Mouse (Mus musculus) lung, adult 2 months (tissue): ENCODE results near the gene Tbcc. TPM values are rescaled to one million over a fixed set of nuclear protein-coding genes. Genes with fewer than 3 reads are reported as not detected.

Experiments used
- DNase-seq: peaks from one replicate; pipeline ENCODE4 v3.0.0; 2022
- H3K4me1 ChIP-seq: fragments of 200-500 bp; 2 replicates; pipeline ENCODE4 v1.6.1; 2011; ENCODE audit warnings: low read length; ENCODE audit not compliant: control insufficient read depth, insufficient read depth
- H3K4me3 ChIP-seq: fragments of 200-500 bp; replicated peaks from 2 replicates; pipeline ENCODE3; 2011; ENCODE audit warnings: low read depth, mild to moderate bottlenecking, control low read depth, low read length; ENCODE audit errors: extremely low read depth
- CTCF ChIP-seq: fragments of 200-500 bp; IDR thresholded peaks from 2 replicates; pipeline ENCODE4 v1.5.1; 2011; ENCODE audit warnings: mild to moderate bottlenecking, low read length, control low read depth; ENCODE audit not compliant: insufficient read depth
- POLR2A ChIP-seq: fragments of 200-500 bp; IDR thresholded peaks from 2 replicates; pipeline ENCODE4 v1.6.1; 2011; ENCODE audit warnings: low read depth, mild to moderate bottlenecking, control low read depth, low read length, borderline replicate concordance; ENCODE audit errors: extremely low read depth
- WGBS: fragments of 180-500 bp; shearing (Covaris S2); methylation state at CpG from one replicate; pipeline ENCODE4 v1.1.7; 2018; 5-methylcytosine and 5-hydroxymethylcytosine counted together
- polyA plus RNA-seq: library from polyadenylated mRNA; depleted of rRNA; stranded (reverse); fragments of >200 nt; gene quantifications from 2 replicates; pipeline ENCODE4 v1.2.3, GENCODE M21; 2012

Gene Tbcc
- polyA plus RNA-seq, 1 experiment = 17.9 TPM

DNA sequence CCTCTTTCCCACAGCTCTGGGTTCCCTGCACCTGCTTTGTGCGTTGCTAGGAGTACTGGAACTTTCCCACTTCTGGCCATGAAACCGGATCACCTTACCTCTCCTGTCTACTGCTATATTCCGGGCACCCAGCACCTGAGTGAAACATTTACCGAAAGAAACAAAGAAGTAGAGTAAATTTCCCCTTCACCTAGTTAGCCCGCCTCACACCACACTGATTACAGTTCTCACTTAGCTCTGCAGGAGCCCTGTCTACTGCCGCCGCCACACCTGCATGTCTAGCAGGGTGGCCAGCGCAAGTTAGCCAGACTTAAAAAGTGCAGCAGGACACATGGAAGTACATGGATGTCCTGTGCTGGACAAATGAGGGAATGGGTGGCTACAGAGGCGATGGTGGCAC is 7.4 kb upstream of the Tbcc start:
- TF ChIP-seq CTCF = no peak
- TF ChIP-seq POLR2A = no peak
- 82% methylated on average over 9 of the region's 9 CpGs for WGBS
- DNase-seq = no peak
- peaks cover 9% of the 10 kb centered on the region for H3K4me1 ChIP-seq
- H3K4me3 ChIP-seq = no peak overlapping the region

DNA sequence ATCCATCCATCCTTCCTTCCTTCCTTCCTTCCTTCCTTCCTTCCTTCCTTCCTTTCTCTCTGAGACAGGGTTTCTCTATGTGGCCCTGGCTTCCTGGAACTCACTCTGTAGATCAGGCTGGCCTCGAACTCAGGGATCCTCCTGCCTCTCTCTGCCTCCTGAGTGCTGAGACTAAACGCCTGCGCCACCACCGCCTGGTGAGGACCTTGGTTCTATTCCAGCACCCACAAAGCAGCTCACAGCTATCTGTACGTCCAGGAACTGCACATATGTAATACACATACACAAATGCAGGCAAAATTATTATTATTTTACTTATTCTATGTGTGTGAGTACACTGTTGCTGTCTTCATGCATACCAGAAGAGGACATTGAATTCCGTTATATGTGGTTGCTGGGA is 5.7 kb upstream of the Tbcc start:
- H3K4me1 ChIP-seq = peaks cover 4% of the 10 kb centered on the region; the same call in 1 of the 2 replicates
- no peak overlapping the region for H3K4me3 ChIP-seq
- WGBS = 96% methylated on average over 6 of the region's 6 CpGs
- TF ChIP-seq CTCF (no peak), POLR2A (no peak)
- DNase-seq = no peak

DNA sequence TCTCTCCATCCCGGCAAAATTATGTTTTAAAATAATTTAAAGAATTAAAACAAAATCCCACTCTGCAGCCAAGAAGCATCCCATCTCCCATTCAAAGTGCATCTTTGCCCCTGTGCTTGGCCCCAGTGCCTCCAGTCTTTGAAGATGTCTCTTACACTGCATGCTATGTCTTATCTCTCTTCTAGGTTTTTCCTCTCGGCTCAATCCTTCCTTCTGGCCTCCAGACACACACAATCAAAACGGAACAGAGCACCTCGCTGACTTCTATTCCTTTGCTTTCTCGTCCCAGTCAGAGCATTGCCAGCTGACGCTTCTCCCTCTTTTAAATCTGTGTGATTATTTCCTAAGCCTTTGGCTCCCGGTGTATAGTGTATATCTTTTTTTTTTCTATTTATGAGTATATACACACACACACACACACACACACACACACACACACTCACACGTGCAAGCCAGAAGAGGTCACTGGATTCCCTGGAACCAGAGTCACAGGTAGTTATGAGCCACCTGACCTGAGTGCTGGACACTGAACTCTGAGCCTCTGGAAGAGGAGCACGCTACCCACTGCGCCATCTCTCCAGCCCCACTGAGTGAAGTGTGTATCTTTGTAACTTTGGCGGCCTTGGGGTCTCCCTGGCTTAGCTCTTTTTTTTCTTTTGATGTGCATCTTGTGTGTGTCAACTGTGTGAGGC is 5.1 kb upstream of the Tbcc start:
- no peak for DNase-seq
- 75% methylated on average over 11 of the region's 11 CpGs for WGBS
- no peak for TF ChIP-seq CTCF
- no peak for TF ChIP-seq POLR2A
- Histone ChIP-seq H3K4me1 (no peaks in the 10 kb centered on the region; the same call in 1 of the 2 replicates), H3K4me3 (no peak overlapping the region)

DNA sequence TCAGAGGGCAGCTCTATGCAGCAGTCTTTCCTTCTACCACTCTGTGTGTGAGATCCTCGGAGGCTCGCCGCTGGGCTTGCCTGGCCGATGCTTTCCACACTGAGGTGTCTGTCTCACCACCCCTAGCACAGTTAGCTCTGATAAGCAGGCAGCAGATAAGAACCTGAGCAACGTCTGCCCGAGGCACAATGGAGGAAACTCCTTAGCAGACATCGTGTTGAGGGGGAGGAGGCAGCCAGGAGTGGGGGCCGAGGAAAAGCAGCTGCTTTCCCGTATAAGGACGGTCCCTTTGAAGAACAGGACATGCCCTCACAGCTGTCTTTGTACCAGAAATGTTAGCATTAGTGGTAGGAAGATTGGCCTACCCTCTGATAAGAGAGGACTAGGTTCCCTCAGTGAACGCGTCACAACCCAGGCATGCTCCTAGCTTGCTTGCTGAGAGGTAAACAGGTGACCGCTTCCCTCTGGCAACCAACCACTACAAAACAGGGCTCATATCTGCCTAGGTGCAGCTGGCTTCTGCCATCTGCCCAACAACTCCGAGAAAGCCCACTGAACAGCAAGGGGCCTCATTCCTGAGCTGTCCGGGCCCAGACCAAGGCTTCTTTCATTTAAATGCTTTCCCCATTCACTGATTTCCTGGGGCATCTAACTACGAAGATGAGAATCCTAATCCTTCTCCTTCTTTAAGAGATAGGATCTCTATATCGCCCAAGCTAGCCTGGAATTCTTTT is 4.4 kb upstream of the Tbcc start:
- TF ChIP-seq POLR2A (0 out of 2 replicates have a peak, but pooled peaks have one; percentile 7), CTCF (no peak)
- Histone ChIP-seq H3K4me3 (no peak overlapping the region), H3K4me1 (no peaks in the 10 kb centered on the region; the same call in 1 of the 2 replicates)
- WGBS = 58% methylated on average over 17 of the region's 17 CpGs
- DNase-seq = no peak

DNA sequence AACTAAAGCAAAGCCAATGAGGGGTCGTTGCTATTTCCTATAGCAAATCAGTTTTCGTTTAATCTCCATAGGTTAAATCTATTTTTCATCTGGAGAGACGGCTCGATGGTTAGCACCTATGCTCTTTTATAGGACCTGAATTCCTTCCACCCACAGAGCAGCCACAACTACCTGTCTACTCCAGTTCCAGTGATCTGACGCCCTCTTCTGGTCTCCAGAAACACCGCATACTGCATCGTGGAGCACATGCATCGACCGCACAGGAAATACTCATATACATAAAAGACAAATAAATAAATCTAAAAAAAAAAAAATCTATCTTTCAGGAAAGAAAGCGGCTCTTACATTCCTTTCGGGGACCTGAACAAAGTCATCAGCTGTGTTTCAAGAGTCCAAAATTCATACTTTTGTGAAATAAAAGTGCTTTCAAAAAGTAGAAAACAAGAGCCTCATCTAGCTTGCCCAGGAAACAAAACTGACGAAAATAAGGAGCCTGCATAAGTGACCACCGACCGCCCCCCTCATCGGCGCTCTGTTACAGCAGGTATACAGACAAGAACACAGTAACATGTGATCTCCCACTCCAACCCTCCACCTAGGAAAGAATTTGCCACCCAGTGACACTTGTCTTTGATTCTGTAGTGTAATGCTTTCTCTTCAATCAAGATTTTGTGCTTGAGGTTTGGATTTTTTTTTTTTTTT is 1.8 kb upstream of the Tbcc start:
- WGBS = 32% methylated on average over 16 of the region's 16 CpGs
- no peak for DNase-seq
- Histone ChIP-seq H3K4me1 (peaks cover 12% of the 10 kb centered on the region), H3K4me3 (peak overlapping the region; percentile 90)
- TF ChIP-seq CTCF (peak; percentile 90), POLR2A (no peak)

DNA sequence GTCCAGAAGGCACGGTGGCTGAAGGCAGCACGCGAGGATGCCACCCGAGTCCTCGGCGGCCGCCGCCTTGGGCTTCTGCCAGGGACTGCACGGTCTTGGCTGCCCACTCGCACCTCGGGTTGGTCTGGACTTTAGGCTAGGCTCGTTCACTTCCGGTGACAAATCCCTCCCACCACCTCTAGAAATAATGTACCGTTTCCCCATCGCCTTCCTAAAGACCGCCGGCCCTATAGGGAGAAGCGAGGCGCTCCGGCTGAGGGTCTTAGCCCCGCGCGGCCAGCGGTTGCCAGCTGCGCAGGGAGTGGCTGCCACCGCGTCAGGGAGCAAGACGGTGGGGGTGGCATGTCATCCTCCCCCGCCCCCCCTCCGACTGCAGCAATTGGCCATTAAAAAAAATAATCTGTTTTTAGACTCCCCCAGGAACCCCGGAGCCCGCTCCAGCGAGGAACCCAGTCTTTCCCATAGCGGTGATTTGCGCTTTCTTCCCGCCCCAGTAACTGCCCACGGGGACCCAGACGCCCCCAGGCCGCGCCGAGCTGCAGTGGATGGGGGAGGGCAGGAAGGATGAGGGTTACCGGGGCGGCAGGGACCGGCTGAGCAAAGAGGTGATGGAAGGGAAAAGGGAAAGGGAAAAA is 917 bp upstream of the Tbcc start:
- peaks cover 12% of the 10 kb centered on the region for H3K4me1 ChIP-seq
- TF ChIP-seq POLR2A (peak; percentile 34; the same call in 1 of the 2 replicates), CTCF (no peak)
- peak; percentile 76 for DNase-seq
- peak overlapping the region; percentile 90 for H3K4me3 ChIP-seq
- under 1% methylated on average over 44 of the region's 44 CpGs for WGBS

DNA sequence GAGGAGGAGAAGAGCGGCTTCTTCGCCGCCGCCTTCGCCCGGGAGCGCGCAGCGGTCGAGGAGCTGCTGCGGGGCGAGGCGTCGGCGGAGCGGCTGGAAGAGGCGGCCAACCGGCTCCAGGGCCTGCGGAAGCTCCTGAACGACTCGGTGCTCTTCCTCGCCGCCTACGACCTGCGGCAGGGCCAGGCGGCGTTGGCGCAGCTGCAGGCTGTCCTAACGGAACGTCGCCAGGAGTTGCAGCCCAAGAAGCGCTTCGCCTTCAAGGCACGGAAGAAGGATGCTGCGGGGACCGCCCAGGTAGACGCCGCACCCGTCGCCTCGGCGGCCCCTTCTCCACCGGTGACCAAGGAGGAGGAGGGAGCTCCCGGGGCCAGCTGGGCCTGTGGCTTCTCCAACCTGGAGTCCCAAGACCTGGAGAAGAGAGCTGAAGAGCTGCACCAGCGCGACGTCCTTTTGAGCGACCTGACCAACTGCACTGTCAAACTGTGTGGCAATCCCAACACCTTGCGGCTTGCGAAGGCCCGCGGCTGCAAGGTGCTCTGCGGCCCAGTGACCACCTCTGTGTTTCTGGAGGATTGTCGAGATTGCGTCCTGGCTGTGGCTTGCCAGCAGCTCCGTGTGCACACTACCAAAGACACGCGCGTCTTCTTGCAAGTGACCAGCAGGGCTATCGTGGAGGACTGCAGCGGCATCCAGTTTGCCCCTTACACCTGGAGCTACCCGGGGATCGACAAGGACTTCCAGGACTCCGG is 535 bp downstream of the Tbcc start:
- WGBS = 1% methylated on average over 64 of the region's 64 CpGs
- Histone ChIP-seq H3K4me1 (peaks cover 12% of the 10 kb centered on the region), H3K4me3 (peak overlapping the region; percentile 90)
- DNase-seq = peak; percentile 68
- TF ChIP-seq POLR2A (peak; percentile 7; the same call in 1 of the 2 replicates), CTCF (no peak)

DNA sequence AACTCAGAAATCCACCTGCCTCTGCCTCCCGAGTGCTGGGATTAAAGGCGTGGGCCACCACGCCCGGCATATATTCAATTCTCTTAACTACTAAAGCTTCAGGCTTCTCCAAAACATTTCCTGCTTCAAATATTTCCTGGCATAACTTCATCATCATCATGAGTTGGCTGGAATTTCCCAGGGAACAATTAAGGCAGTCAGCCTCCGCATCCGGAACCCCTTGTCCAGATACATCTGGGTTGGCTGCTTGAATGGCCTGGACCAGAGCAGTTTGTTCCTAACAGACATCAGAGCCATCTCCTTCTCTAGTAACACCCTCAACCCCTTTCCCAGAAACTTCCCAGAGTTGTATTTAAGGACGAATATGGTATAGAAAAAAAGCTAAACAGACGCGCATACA is 4.9 kb downstream of the Tbcc start:
- H3K4me3 ChIP-seq = no peak overlapping the region
- no peak for DNase-seq
- TF ChIP-seq POLR2A (no peak), CTCF (no peak)
- 59% methylated on average over 9 of the region's 9 CpGs for WGBS
- peaks cover 21% of the 10 kb centered on the region for H3K4me1 ChIP-seq
